7 mouse cellular contexts compared by ENCODE assay signal in genomic region chr7:130520049-130520425, GRCm38 (mm10). TPM values are rescaled to one million over a fixed set of nuclear protein-coding genes. Genes with fewer than 3 reads are reported as not detected.
A peak's percentile ranks its signal among the peaks of the same experiment; 100 is the strongest.
DNase-seq lines count a peak whose midpoint lies in the region; ATAC-seq and TF ChIP-seq lines count a peak whose summit lies in the region.

Ate1 (minus strand) TSS chr7:130520369.

- peak within 1 kb of the TSS; percentile 82 for H3K4me2 ChIP-seq in forebrain, embryonic 12.5 days
- H3K4me2 ChIP-seq in limb, embryonic 15.5 days, result peak within 1 kb of the TSS; percentile 76
- peak within 1 kb of the TSS; percentile 76 for H3K4me2 ChIP-seq in stomach, embryonic 15.5 days

- no peak for ATAC-seq in forebrain, embryonic 12.5 days (ENCODE audit: low FRiP score)
- no peak for ATAC-seq in limb, embryonic 15.5 days (ENCODE audit: insufficient number of reproducible peaks, low FRiP score, low TSS enrichment, low read depth)
- ATAC-seq in stomach, embryonic 15.5 days (ENCODE audit: insufficient read depth, low FRiP score, low read depth), result no peak

- TF ChIP-seq POLR2A in MEL (IDR thresholded peaks at IDR 0.05; ENCODE audit: control insufficient read depth in 1 of 2, insufficient read depth in 1 of 2, low read depth in 1 of 2, low read length in 2 of 2, poor library complexity in 1 of 2), result no peak

- peaks cover 5% of the 10 kb centered on the region for H3K36me3 ChIP-seq in E14TG2a.4 (ENCODE audit: insufficient read depth, low read length)
- peaks cover 0 to 41% of the 10 kb centered on the region in 2 experiments; a peak in 2 of 4 replicates for H3K36me3 ChIP-seq in MEL (ENCODE audit: control insufficient read depth in 1 of 2, insufficient read depth in 2 of 2, low read length in 2 of 2)
- H3K36me3 ChIP-seq in forebrain, embryonic 12.5 days (replicated peaks), result no peaks in the 10 kb centered on the region
- H3K36me3 ChIP-seq in hindbrain, embryonic 10.5 days, result peaks cover 5% of the 10 kb centered on the region; the same call in 1 of the 2 replicates
- no peaks in the 10 kb centered on the region for H3K36me3 ChIP-seq in limb, embryonic 15.5 days
- 0 out of 2 replicates have a peak, but pooled peaks cover 1% of the 10 kb centered on the region for H3K36me3 ChIP-seq in stomach, embryonic 15.5 days

- H3K9ac ChIP-seq in MEL (ENCODE audit: control insufficient read depth, low read depth, low read length, poor library complexity, severe bottlenecking), result peak within 1 kb of the TSS; percentile 94
- peak within 1 kb of the TSS; percentile 88 for H3K9ac ChIP-seq in forebrain, embryonic 12.5 days
- peak within 1 kb of the TSS; percentile 96 for H3K9ac ChIP-seq in limb, embryonic 15.5 days
- peak within 1 kb of the TSS; percentile 85 for H3K9ac ChIP-seq in stomach, embryonic 15.5 days

- WGBS in forebrain, embryonic 12.5 days, result 21% methylated on average over 20 of the region's 20 CpGs
- 21% methylated on average over 20 of the region's 20 CpGs for WGBS in hindbrain, embryonic 10.5 days
- WGBS in limb, embryonic 15.5 days, result 16% methylated on average over 20 of the region's 20 CpGs
- 11% methylated on average over 20 of the region's 20 CpGs for WGBS in stomach, embryonic 15.5 days

- H3K79me2 ChIP-seq in MEL (ENCODE audit: control insufficient read depth, insufficient read depth, low read length, poor library complexity), result peaks cover 33% of the 10 kb centered on the region

- no peak; a peak in 1 of 4 replicates for TF ChIP-seq EP300 in MEL (IDR thresholded peaks at IDR 0.05; ENCODE audit: low read depth in 1 of 2, low read length in 2 of 2)

- TF ChIP-seq RAD21 in MEL (IDR thresholded peaks at IDR 0.05; ENCODE audit: low read depth, low read length), result no peak

- no peak for DNase-seq in MEL (ENCODE audit: low read depth, low spot score)
- DNase-seq in hindbrain, embryonic 10.5 days (ENCODE audit: low spot score), result no peak
- DNase-seq in spleen, postnatal 10 days (ENCODE audit: low spot score in 2 of 2), result no peak

- H3K27me3 ChIP-seq in E14TG2a.4 (ENCODE audit: insufficient read depth, low read length) (no peaks in the 10 kb centered on the region), MEL (ENCODE audit: control insufficient read depth in 1 of 2, insufficient read depth in 2 of 2, low read length in 2 of 2) (no peaks in the 10 kb centered on the region)
- no peaks in the 10 kb centered on the region for H3K27me3 ChIP-seq in forebrain, embryonic 12.5 days
- no peaks in the 10 kb centered on the region for H3K27me3 ChIP-seq in hindbrain, embryonic 10.5 days (ENCODE audit: insufficient read depth, poor library complexity, severe bottlenecking)
- H3K27me3 ChIP-seq in limb, embryonic 15.5 days, result no peaks in the 10 kb centered on the region
- no peaks in the 10 kb centered on the region for H3K27me3 ChIP-seq in stomach, embryonic 15.5 days (replicated peaks)

- H3K27ac ChIP-seq in MEL (ENCODE audit: control insufficient read depth, low read depth, low read length), result peak within 1 kb of the TSS; percentile 94
- peak within 1 kb of the TSS; percentile 97 for H3K27ac ChIP-seq in forebrain, embryonic 12.5 days
- H3K27ac ChIP-seq in hindbrain, embryonic 10.5 days, result peak within 1 kb of the TSS; percentile 99
- H3K27ac ChIP-seq in limb, embryonic 15.5 days, result peak within 1 kb of the TSS; percentile 97
- H3K27ac ChIP-seq in stomach, embryonic 15.5 days, result peak within 1 kb of the TSS; percentile 98

- H3K4me1 ChIP-seq in E14TG2a.4 (replicated peaks; ENCODE audit: low read depth, low read length) (peaks cover 24% of the 10 kb centered on the region), MEL (ENCODE audit: control insufficient read depth in 1 of 2, insufficient read depth in 2 of 2, low read length in 2 of 2) (peaks cover 14 to 15% of the 10 kb centered on the region in 2 experiments)
- H3K4me1 ChIP-seq in forebrain, embryonic 12.5 days, result peaks cover 22% of the 10 kb centered on the region
- H3K4me1 ChIP-seq in hindbrain, embryonic 10.5 days (replicated peaks), result peaks cover 32% of the 10 kb centered on the region
- peaks cover 12% of the 10 kb centered on the region; the same call in 1 of the 2 replicates for H3K4me1 ChIP-seq in limb, embryonic 15.5 days
- H3K4me1 ChIP-seq in stomach, embryonic 15.5 days, result peaks cover 10% of the 10 kb centered on the region; the same call in 1 of the 2 replicates

- peak within 1 kb of the TSS; percentile 98 for H3K4me3 ChIP-seq in E14TG2a.4 (replicated peaks; ENCODE audit: low read length)
- H3K4me3 ChIP-seq in MEL (ENCODE audit: control insufficient read depth in 1 of 2, insufficient read depth in 1 of 2, low read depth in 2 of 2, low read length in 2 of 2), result peak within 1 kb of the TSS; percentile 73 to 82
- H3K4me3 ChIP-seq in forebrain, embryonic 12.5 days (replicated peaks), result peak within 1 kb of the TSS; percentile 69
- peak within 1 kb of the TSS; percentile 79 for H3K4me3 ChIP-seq in hindbrain, embryonic 10.5 days
- peak within 1 kb of the TSS; percentile 71 for H3K4me3 ChIP-seq in limb, embryonic 15.5 days
- H3K4me3 ChIP-seq in stomach, embryonic 15.5 days (replicated peaks), result peak within 1 kb of the TSS; percentile 79

- TF ChIP-seq CTCF in E14TG2a.4 (conservative IDR thresholded peaks at IDR 0.05; ENCODE audit: low read length), result no peak
- no peak for TF ChIP-seq CTCF in MEL (IDR thresholded peaks at IDR 0.05 in 2 of 3, conservative IDR thresholded peaks at IDR 0.05 in 1 of 3; ENCODE audit: control insufficient read depth in 1 of 3, insufficient read depth in 1 of 3, low read depth in 2 of 3, low read length in 3 of 3, poor library complexity in 1 of 3, severe bottlenecking in 1 of 3)

- H3K9me3 ChIP-seq in E14TG2a.4 (ENCODE audit: low read length) (peaks cover 6% of the 10 kb centered on the region; the same call in 1 of the 2 replicates), MEL (replicated peaks; ENCODE audit: insufficient read depth, low read length) (no peaks in the 10 kb centered on the region)
- H3K9me3 ChIP-seq in forebrain, embryonic 12.5 days, result no peaks in the 10 kb centered on the region
- no peaks in the 10 kb centered on the region for H3K9me3 ChIP-seq in hindbrain, embryonic 10.5 days
- H3K9me3 ChIP-seq in limb, embryonic 15.5 days, result no peaks in the 10 kb centered on the region
- H3K9me3 ChIP-seq in stomach, embryonic 15.5 days, result no peaks in the 10 kb centered on the region

TF ChIP-seq in MEL, 35 proteins besides CTCF, POLR2A, EP300 and RAD21:
- TF ChIP-seq MAFK (IDR thresholded peaks at IDR 0.05; ENCODE audit: borderline replicate concordance, low read depth, low read length) (no peak), POLR2AphosphoS2 (IDR thresholded peaks at IDR 0.05; ENCODE audit: low read length) (0 out of 2 replicates have a peak, but pooled peaks have one; percentile 21)

RNA-seq across cellular contexts. Expression of gene Ate1, which starts in this region (rescaled TPM):
- 19.5 and 21.9 TPM in 2 replicates for total RNA-seq in MEL (2012; rRNA removed)
- polyA plus RNA-seq in MEL (2012; ENCODE audit: insufficient read depth in 1 of 2, insufficient read length in 2 of 2, low read depth in 1 of 2, low replicate concordance in 2 of 2, missing spikeins in 1 of 2), result 10 to 100 TPM in 1 of 2 experiments, not detected in 1; 28.6 TPM
- 66.9 and 67.2 TPM in 2 replicates for polyA plus RNA-seq in forebrain, embryonic 12.5 days (2016; fragmentation: Nextera tagmentation; extraction: Ambion mirVana)
- 58.0 and 62.5 TPM in 2 replicates for polyA plus RNA-seq in hindbrain, embryonic 10.5 days (2016; fragmentation: Nextera tagmentation; extraction: Ambion mirVana)
- 50.8 and 55.7 TPM in 2 replicates for polyA plus RNA-seq in limb, embryonic 15.5 days (2015; fragmentation: Nextera tagmentation; extraction: Ambion mirVana)
- polyA plus RNA-seq in stomach, embryonic 15.5 days (2015; fragmentation: Nextera tagmentation; extraction: Ambion mirVana), result 58.0 and 59.2 TPM in 2 replicates
